Mouse (Mus musculus) frontal cortex, postnatal 10 days (tissue): ENCODE data around the gene Mrps7.
A peak's percentile ranks its signal among the peaks of the same experiment; 100 is the strongest.

ENCODE experiments used
- DNase-seq, 2 experiments: peaks; one replicate each; pipeline ENCODE4 v3.0.0; 2022; ENCODE audit warnings: low spot score in 2 of 2, mixed read lengths in 1 of 2

Mrps7 gene

DNA sequence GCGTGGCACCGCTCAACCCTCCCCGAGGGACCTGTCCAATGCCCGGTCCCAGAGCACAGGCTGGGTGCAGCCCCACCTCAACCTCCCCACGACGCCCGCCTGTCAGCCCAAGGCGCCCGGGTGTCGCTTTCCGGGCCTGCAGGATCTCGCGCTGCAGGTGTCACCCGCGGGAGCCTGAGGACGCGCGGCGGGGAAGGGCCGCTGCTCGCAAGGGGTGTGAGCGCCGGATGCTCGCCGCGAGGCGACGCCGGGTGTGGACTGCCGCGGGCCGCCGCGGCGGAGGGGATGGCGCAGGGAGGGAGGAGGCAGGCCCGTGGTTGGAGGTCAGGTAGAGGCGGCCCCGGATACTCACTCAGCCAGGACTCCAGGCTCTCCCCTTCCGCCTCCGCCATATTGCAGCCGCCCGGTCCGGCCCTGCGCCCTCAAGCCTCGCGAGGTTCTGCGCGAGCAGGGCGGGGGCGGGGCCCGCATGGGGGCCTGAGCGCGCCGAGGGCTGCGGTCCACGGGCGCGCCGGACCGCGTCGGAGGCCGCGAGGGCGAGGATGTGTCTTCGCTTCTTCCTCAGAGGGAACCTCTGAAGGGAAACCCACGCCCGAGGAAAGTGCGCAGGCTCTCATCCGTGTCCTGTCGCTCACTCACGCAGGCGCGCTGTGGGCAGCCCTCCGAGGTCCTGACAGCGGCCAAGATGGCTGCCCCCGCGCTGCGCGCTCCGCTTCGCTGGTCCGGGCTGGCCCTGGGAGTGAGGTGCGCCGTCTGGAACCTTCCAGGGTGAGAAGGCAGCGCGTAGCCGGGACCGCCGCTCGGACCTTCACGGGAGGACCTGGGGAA lies at the start of gene Mrps7, which contains the start of gene Gga3:
Gene Mrps7, plus strand, starts transcription at position 450 of the 828 bp plus-strand sequence.
Gene Gga3, minus strand, starts transcription at position 576 of the 828 bp plus-strand sequence.
- DNase-seq, result peak; percentile 79 to 90

DNA sequence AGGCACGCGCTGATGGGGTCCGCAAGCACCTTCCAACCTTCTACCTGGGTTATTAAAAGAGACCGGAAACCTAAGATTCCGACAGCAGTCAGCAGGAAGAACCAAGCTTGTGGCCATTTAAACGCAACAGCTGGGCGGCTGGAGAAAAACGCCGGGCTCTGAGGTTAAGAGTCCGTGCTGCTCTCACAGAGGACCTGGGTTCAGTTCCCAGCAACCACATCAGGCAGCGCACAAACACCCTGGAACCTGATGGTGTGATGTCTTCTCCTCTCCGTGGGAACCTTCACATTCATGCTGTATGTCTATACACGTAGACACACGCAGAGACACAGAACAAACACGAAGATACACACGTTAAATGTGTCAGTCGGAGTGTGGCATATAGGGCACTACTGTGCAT lies 48.0 kb upstream of the Mrps7 start:
- DNase-seq, result no peak

- no peak for DNase-seq
Measured at GRCm38 (mm10) chr11:115563406-115563805, 40.3 kb upstream of the Mrps7 start.

- peak; percentile 92 to 94 for DNase-seq
Measured at GRCm38 (mm10) chr11:115564064-115564809, 39.5 kb upstream of the Mrps7 start, which contains the start of gene Nup85. Gene Nup85, plus strand, starts transcription at chr11:115564434.

DNA sequence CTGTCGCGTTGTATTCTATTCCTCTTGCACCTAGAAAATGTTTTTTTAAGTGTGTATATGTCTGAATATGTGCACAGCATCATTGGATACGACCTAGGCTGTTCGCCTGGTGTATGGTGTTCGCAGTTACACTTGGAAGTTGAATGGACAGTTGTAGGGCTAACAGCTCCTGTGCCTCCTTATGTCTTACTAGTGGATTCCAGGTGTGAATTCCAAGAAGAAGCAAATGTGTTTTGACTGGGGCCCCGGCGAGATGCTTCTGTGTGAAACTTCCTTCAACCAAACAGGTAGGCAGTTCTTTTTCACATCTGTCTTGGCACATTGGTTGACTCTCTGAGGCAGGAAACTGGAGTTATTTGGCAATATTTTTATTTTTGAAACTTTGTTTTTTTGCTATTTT lies 38.8 kb upstream of the Mrps7 start:
- no peak for DNase-seq

DNA sequence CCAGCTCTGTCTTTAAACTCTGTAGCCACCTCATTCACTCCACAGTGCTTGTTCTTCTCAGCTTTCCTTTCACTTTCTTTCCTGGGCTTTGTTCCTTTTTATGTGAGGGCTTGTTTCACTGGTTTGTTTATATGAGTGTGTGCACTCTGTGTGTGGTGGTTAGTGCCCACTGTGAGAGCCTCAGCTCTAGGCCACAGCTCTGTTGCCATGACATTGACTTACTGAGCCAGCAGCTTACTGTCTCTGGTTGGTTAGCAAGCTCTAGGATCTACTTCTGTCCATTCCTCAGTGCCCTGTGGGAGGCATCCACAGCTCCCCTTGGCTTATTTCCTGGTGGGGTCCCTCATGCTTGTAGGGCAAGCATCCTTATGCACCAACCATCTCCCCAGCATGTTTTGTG lies 24.6 kb upstream of the Mrps7 start:
- no peak for DNase-seq

DNA sequence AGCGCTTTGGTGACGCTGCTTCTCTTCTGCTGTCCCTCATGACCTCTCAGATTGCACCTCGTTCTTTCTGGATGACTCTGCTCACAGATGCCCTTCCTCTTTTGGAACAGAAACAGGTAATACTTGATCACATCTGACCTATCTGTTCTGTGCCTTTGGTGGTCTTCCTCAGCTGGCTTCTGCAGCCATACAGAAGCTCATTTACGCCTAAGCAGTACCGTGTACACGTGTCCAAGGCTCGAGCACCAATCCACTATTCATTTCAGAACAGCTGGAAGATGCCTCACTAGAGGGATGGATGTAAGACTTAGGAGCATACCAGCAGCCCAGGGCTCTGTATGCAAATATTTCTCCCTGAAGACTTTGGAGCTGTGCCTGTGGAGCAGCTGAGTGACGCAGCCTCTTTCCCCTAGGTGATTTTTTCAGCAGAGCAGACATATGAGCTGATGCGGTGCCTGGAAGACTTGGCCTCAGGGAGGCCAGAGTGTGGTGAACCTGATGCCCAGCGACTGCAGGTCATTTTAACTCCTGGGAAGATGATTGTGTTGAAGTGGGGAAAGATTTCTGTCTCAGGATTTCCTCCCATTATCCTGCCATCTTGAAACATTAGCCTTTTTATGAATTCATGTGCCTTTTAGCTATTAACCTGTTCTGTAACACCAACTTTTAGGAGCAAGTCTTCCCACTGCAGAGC lies 20.7 kb upstream of the Mrps7 start:
- no peak for DNase-seq

GRCm38 (mm10) chr11:115584376-115585073 lies 19.2 kb upstream of the Mrps7 start:
- no peak for DNase-seq

- no peak for DNase-seq
Measured at GRCm38 (mm10) chr11:115585573-115586100, 18.1 kb upstream of the Mrps7 start.

DNA sequence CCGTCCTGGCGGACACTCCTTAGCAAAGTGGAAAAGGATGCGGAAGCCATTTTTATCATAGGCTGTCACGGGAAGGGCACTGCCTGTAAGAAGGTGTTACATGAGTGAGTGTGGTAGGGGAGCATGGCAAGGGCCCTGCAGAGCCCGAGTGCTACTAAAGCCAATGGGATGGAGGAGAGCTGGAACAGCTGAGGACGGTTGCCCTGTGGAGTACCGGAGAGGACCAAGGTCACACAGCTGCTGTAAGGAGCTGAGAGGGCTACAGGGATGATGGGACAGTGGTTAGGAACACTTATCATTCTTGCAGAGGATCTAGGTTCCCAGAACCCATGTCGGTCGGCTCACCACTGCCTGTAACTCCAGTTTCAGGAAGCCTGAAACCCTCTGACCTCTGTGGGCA lies 17.3 kb upstream of the Mrps7 start:
- DNase-seq, result no peak

GRCm38 (mm10) chr11:115587984-115588383 lies 15.7 kb upstream of the Mrps7 start:
- no peak for DNase-seq

DNA sequence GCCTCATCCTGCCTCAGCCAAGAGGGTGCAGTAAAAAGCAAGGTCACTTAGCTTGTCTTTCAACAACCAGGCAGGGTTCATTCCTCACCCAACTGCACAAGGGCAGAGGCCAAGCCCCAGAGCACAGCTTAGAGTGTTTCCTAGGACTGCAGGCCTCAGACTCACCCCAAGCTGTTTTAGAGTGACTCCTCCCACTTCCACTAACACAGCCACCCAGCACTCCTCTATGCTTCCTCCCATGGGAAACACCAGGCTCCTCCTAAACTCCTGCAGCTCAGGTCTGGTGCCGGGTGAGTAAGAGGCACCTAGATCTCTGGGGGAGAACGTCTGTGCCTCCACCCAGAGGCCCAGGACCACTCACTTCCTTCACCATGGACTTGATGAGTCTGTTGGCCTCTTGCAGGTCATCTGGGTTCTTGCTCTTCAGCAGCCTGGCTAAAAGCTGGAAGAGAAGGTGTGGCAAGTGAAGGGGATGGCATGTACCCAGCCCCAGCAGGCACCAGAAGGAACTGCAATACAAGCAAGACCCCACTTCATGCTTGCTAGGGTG lies 13.1 kb upstream of the Mrps7 start:
- no peak for DNase-seq

DNA sequence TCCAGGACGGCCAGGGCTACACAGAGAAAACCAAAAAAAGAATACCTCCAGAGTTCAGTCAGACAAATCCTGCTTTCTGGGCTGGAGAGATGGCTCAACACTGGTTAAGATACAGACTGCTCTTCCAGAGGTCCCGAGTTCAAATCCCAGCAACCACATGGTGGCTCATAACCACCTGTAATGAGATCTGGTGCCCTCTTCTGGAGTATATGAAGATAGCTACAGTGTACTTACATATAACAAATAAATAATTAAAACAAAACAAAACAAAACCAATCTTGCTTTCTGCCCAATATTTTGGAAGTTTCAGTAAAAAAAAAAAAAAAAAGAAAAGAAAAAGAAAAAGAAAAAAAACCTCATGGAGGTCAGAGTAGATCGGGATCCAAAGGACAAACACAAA lies 8.5 kb upstream of the Mrps7 start:
- DNase-seq, result no peak

DNA sequence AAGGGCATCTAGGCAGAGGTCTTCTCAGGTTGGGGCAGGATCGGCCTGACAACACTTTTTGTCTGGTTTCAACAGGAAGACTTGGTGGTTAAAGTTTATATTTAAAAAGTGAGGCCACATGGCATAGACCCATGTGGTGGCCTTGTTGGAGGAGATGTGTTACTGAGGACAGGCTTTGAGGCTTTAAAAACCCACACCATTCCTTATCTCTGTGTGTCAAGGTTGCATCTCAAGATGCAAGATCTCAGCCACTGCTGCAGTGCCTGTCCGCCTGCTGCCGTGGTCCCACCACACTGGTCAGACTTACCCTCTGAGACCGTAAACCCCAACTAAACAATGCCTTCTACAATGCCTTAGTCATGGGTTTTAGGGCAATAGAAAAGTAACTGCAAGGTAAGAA lies 5.4 kb upstream of the Mrps7 start:
- DNase-seq, result no peak

DNA sequence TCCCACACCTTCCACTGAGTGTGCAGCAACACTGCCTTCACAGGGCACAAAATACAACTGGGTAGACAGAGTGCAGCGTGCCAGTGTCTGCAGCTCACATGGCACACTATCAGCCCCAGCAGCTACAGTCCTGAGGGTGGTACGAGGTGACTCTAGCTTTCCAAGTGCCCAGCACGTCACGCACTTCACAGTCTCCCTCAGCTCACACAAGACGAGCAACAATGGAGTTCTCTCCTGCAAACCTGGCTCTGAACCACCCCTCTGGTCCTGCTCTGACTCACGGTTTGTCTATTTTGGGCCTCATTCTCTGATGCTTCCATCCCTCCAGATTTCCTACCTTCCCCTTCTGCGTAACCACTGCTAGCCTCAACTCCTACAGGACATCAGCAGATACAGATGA lies 4.0 kb upstream of the Mrps7 start:
- no peak for DNase-seq

GRCm38 (mm10) chr11:115600743-115601142 lies 3.0 kb upstream of the Mrps7 start:
- DNase-seq, result no peak

- DNase-seq, result no peak
Measured at GRCm38 (mm10) chr11:115601174-115601573, 2.6 kb upstream of the Mrps7 start.

DNA sequence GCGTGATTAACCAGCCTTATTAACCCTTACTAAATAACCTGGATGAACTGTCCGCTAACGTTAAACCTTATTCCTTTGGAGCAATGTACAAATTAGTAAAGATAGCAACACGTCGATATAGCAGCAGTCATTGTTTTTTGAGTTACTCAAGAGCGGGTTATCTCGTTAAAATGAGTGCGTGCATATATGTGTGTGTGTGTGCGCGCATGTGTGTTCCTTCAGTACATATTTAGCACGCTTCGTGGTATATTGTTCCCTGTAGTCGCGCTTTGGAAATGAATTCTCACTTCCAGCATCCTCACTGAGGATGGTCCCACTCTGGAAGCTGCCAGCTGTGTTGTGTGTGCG lies 623 bp upstream of the Mrps7 start:
- no peak for DNase-seq

- DNase-seq, result no peak
Measured at GRCm38 (mm10) chr11:115604304-115604696, 575 bp downstream of the Mrps7 start.

DNA sequence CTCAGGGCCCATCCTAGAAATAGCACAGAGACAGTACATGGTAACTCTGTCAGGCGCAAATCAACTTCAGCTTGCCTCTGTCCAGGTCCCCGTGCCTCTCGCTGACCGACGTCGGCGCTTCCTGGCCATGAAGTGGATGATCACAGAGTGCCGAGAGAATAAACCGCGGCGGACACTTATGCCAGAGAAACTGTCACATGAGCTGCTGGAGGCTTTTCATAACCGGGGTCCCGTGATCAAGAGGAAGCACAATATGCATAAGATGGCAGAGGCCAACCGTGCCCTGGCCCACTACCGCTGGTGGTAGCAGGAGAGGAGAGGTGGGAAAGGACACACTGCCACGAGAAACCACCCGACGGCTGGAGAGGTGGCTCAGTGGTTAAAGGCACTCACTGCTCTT lies 3.0 kb downstream of the Mrps7 start:
- no peak for DNase-seq
